Mouse (Mus musculus) CD4-positive, CD25-positive, alpha-beta regulatory T cell, adult 4 months (primary cell): ENCODE measurements at regions not wholly inside any gene's neighbourhood (a gene's known extent, or its start where the extent isn't known, plus 50 kb on each side); places are given as distances from the start of the nearest gene placed in this dataset.

Experiments used
- ATAC-seq: one replicate; pipeline ENCODE4 v1.8.0; 2017

- no peak for ATAC-seq
Observed at GRCm38 (mm10) chr17:73052956-73053355, 54.8 kb upstream of the Lclat1 start.

- no peak for ATAC-seq
Observed at GRCm38 (mm10) chr17:73053479-73054215, 54.1 kb upstream of the Lclat1 start.

GRCm38 (mm10) chr17:73054226-73054625 lies 53.6 kb upstream of the Lclat1 start:
- ATAC-seq, result no peak

- ATAC-seq, result no peak
Observed at GRCm38 (mm10) chr17:73055197-73055596, 52.6 kb upstream of the Lclat1 start.

GRCm38 (mm10) chr17:73055611-73056010 lies 52.2 kb upstream of the Lclat1 start:
- peak; percentile 39 for ATAC-seq

GRCm38 (mm10) chr17:73056616-73057015 lies 51.2 kb upstream of the Lclat1 start:
- no peak for ATAC-seq
